Mouse (Mus musculus): ENCODE results near the gene Nck2. TPM values are rescaled to one million over a fixed set of nuclear protein-coding genes. Genes with fewer than 3 reads are reported as not detected.

Gene Nck2
- polyA plus RNA-seq, 1 experiment: 11.2 TPM

DNA sequence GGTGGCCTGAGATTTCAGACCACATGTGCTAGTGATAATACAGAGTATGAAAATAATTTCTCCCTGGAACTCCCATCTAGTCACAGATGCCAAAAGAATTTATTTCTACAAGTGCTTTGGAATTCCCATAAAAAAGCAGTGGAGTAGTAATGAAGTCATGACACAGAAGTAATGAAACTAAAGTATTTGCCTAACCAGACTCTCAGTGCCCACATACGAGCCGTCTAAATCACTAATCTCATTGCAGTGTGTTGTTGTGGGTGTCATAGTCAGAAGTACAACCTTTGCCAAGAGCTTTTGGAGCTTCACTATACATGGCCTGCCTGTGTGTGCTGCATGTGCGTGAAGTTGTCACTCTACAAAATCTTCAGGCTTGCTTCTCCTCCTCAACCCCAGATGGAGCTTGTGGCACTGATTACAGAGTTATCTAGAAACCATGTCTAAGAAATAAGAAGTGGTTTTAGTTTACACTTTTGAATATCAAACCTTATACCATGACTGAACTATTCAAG, 130.5 kb downstream of the Nck2 start:
- no peak overlapping the region for H3K27ac ChIP-seq (ENCODE audit: insufficient read depth, low read depth, low read length)
- TF ChIP-seq CTCF (IDR thresholded peaks at IDR 0.05; ENCODE audit: low read depth, low read length) (no peak), POLR2A (IDR thresholded peaks at IDR 0.05; ENCODE audit: borderline replicate concordance, low read depth, low read length) (no peak)

DNA sequence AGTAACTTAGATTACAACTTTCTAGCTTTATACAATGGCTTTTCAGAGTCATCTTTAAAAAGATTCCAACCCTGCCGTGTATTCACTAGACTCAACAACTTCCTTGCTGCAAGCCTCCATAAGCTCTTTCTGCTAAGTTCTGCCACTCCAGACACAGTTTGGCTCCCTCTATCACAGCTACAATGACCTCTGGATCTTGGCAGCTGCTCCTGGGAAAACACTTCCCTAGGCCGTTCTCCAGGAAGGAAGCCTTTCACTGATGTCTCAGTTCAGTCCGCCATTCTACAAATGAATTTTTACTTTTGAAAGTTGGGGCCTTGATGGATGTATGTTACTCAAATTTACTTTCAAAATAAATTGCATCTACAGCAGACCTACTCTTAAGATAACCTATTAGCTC, 133.0 kb downstream of the Nck2 start:
- no peaks in the 10 kb centered on the region for H3K4me1 ChIP-seq (ENCODE audit: control insufficient read depth, insufficient read depth, low read length)
- no peak overlapping the region for H3K27ac ChIP-seq (ENCODE audit: insufficient read depth, low read depth, low read length)
- H3K4me3 ChIP-seq (ENCODE audit: insufficient read depth, low read length): no peak overlapping the region
- TF ChIP-seq CTCF (IDR thresholded peaks at IDR 0.05; ENCODE audit: low read depth, low read length): no peak
- no peak for TF ChIP-seq POLR2A (IDR thresholded peaks at IDR 0.05; ENCODE audit: borderline replicate concordance, low read depth, low read length)

More for the DNA sequence above, 130.5 kb downstream of the Nck2 start:
- no peak overlapping the region for H3K4me3 ChIP-seq (ENCODE audit: insufficient read depth, low read length)
- no peaks in the 10 kb centered on the region for H3K4me1 ChIP-seq (ENCODE audit: control insufficient read depth, insufficient read depth, low read length)

DNA sequence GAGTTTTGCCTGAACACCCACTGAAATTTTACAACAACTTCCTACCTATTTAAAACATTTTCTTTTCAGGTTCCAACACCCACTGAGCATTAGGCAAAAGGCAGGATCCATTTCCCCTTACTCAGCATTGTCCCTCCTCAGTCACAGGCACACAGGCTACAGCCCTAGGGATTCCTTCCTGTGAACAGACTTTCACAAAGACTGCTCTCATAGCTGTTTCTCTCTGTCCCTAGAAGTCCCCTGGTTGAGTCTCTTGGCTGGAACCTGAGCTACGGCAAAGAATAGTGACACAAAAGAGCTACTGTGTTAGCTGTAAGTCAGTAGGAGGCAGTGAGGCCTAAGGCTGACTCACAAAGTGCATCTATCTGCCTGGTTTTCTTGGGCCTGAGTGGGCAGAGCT, 139.2 kb downstream of the Nck2 start:
- no peak for TF ChIP-seq CTCF (IDR thresholded peaks at IDR 0.05; ENCODE audit: low read depth, low read length)
- TF ChIP-seq POLR2A (IDR thresholded peaks at IDR 0.05; ENCODE audit: borderline replicate concordance, low read depth, low read length): no peak
- Histone ChIP-seq H3K27ac (ENCODE audit: insufficient read depth, low read depth, low read length) (no peak overlapping the region), H3K4me3 (ENCODE audit: insufficient read depth, low read length) (no peak overlapping the region), H3K4me1 (ENCODE audit: control insufficient read depth, insufficient read depth, low read length) (no peaks in the 10 kb centered on the region)

DNA sequence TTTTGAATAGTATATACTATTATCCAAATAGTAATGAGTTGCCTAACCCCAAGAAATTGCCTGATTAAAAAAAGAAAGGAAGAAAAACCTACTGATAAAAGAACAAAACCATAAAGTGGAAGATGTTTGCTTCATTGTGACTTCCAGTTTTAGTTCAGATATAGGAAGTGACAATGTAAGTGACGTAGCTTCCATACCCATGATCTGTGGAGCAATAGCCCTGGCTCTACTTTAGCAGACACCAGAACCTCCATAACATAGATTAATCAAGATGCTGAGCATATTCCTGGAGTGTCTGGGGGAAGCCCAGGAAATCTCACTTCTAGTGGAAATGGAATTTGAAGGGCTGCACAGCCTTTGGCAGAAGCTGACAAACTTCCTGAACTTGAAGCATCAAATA, 144.6 kb downstream of the Nck2 start:
- Histone ChIP-seq H3K4me1 (ENCODE audit: control insufficient read depth, insufficient read depth, low read length) (peaks cover 5% of the 10 kb centered on the region), H3K27ac (ENCODE audit: insufficient read depth, low read depth, low read length) (no peak overlapping the region)
- TF ChIP-seq POLR2A (IDR thresholded peaks at IDR 0.05; ENCODE audit: borderline replicate concordance, low read depth, low read length): no peak
- TF ChIP-seq CTCF (IDR thresholded peaks at IDR 0.05; ENCODE audit: low read depth, low read length): no peak

DNA sequence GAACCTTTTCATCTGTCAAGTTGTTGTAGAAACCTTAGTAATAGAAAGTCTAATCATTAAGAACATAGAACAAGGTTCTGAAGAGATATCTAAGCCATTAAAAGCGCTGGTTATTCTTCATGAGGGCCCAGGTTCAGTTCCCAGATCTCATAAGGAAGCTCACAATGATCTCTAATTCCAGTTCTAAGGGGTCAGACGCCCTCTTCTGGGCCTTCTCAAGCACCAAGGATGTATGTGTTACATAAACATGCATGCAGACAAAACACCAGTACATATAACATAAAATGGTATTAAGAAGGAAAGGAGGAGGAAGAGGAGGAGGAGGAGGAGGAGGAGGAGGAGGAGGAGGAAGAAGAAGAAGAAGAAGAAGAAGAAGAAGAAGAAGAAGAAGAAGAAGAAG, 145.5 kb downstream of the Nck2 start:
- H3K4me3 ChIP-seq (ENCODE audit: insufficient read depth, low read length): no peak overlapping the region
- TF ChIP-seq CTCF (IDR thresholded peaks at IDR 0.05; ENCODE audit: low read depth, low read length): no peak
- no peak for TF ChIP-seq POLR2A (IDR thresholded peaks at IDR 0.05; ENCODE audit: borderline replicate concordance, low read depth, low read length)

More for the DNA sequence above, 144.6 kb downstream of the Nck2 start:
- no peak overlapping the region for H3K4me3 ChIP-seq (ENCODE audit: insufficient read depth, low read length)

DNA sequence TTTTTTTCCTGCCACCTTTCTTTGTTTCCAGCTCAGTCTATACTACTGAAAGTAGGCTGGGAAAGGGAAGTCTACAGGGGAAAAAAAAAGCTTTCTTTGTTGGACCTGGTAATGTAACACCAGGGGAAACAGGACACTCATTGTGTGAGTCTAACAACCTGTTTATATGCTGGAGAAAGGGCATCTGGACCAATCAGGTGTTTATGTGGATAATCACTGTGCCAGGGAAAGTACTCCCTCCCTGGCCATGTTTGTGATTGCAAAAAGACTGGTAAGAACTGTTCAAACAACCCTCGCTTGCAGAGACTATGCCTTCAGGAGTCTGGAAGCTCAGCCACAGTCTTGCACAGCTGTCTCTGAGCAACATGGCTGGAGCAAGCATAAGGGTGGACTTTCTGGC, 146.3 kb downstream of the Nck2 start:
- Histone ChIP-seq H3K4me1 (ENCODE audit: control insufficient read depth, insufficient read depth, low read length) (peaks cover 5% of the 10 kb centered on the region), H3K27ac (ENCODE audit: insufficient read depth, low read depth, low read length) (no peak overlapping the region), H3K4me3 (ENCODE audit: insufficient read depth, low read length) (no peak overlapping the region)
- no peak for TF ChIP-seq CTCF (IDR thresholded peaks at IDR 0.05; ENCODE audit: low read depth, low read length)
- no peak for TF ChIP-seq POLR2A (IDR thresholded peaks at IDR 0.05; ENCODE audit: borderline replicate concordance, low read depth, low read length)

More for the DNA sequence above, 145.5 kb downstream of the Nck2 start:
- Histone ChIP-seq H3K4me1 (ENCODE audit: control insufficient read depth, insufficient read depth, low read length) (peaks cover 5% of the 10 kb centered on the region), H3K27ac (ENCODE audit: insufficient read depth, low read depth, low read length) (no peak overlapping the region)

DNA sequence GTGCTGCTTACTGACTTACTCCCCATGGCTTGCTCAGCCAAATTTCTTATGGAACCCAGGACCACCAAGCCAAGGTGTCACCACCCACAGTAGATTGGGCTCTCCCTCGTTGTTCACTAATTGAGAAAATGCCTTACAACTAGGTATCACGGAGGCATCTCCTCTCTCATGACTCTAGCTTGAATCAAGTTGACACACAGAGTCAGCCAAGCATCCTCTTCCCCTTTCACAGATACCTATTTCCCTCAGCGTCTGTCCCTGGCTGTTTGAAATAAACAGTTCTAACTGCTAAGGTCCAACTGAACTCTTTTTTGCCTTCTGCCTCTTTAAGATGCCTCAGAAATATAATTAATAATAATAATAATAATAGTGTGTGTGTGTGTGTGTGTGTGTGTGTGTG, 148.7 kb downstream of the Nck2 start:
- H3K27ac ChIP-seq (ENCODE audit: insufficient read depth, low read depth, low read length): no peak overlapping the region
- peaks cover 5% of the 10 kb centered on the region for H3K4me1 ChIP-seq (ENCODE audit: control insufficient read depth, insufficient read depth, low read length)
- TF ChIP-seq CTCF (IDR thresholded peaks at IDR 0.05; ENCODE audit: low read depth, low read length): no peak
- no peak for TF ChIP-seq POLR2A (IDR thresholded peaks at IDR 0.05; ENCODE audit: borderline replicate concordance, low read depth, low read length)
- H3K4me3 ChIP-seq (ENCODE audit: insufficient read depth, low read length): no peak overlapping the region

DNA sequence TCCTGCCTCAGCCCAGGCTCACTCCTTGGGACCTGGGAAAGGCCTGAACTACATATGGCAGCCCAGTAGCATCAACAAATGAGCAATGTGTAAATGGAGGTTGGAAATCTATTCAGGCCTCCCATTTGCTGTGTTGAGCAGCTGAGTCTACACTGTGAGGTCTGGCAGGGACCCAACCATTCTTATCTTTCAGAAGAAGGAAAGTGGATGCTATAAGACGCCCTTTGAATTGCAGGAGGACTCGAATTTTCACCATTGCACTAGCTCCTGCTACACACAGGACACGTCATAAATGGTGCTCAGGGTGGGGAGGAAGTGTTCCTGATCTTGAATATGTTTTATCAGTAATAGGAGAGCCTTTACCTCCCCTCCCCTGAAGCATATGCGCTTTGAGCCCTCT, 150.4 kb downstream of the Nck2 start:
- Histone ChIP-seq H3K4me3 (ENCODE audit: insufficient read depth, low read length) (no peak overlapping the region), H3K27ac (ENCODE audit: insufficient read depth, low read depth, low read length) (no peak overlapping the region), H3K4me1 (ENCODE audit: control insufficient read depth, insufficient read depth, low read length) (no peaks in the 10 kb centered on the region)
- no peak for TF ChIP-seq CTCF (IDR thresholded peaks at IDR 0.05; ENCODE audit: low read depth, low read length)
- TF ChIP-seq POLR2A (IDR thresholded peaks at IDR 0.05; ENCODE audit: borderline replicate concordance, low read depth, low read length): no peak

DNA sequence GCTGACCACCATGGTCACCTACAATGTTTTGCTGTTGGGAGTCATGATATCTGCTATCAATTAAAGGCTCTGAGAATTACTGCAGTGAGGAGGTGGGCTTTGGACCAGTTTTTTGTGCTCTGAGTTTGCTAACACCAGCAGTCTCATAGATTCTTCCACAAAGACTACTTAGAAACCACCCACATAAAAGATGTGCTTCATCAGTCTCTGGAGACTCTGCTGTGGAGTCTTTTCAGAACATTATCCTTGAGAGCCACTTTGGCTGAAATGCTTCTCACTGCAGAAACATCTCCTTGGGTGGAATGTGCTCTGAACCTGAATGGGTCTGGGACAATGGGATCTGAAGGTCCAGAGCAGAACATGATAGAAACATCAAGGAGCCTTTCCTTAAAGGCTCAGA, 153.4 kb downstream of the Nck2 start:
- Histone ChIP-seq H3K4me1 (ENCODE audit: control insufficient read depth, insufficient read depth, low read length) (no peaks in the 10 kb centered on the region), H3K4me3 (ENCODE audit: insufficient read depth, low read length) (no peak overlapping the region), H3K27ac (ENCODE audit: insufficient read depth, low read depth, low read length) (no peak overlapping the region)
- TF ChIP-seq POLR2A (IDR thresholded peaks at IDR 0.05; ENCODE audit: borderline replicate concordance, low read depth, low read length) (no peak), CTCF (IDR thresholded peaks at IDR 0.05; ENCODE audit: low read depth, low read length) (no peak)

DNA sequence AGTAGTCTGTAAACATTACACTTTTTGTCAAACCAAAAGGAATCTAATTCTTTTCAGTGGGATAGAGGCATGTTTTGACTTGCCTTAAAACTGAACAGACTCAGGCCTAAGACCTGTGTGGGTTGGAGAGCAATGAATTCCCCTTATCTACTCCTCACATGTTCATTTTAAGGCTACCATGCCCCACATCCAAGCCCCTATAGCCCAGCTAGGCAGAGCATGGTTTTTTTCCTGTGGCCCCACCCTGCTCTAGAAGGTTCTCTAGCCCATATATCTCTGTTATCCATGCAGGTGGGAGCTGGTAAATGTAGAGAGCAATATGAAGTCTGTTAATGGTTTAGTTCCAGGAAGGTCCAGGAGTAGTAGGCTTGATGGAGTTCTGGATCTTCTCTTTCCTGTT, 155.1 kb downstream of the Nck2 start:
- Histone ChIP-seq H3K4me1 (ENCODE audit: control insufficient read depth, insufficient read depth, low read length) (no peaks in the 10 kb centered on the region), H3K4me3 (ENCODE audit: insufficient read depth, low read length) (no peak overlapping the region), H3K27ac (ENCODE audit: insufficient read depth, low read depth, low read length) (no peak overlapping the region)
- TF ChIP-seq POLR2A (IDR thresholded peaks at IDR 0.05; ENCODE audit: borderline replicate concordance, low read depth, low read length): no peak
- TF ChIP-seq CTCF (IDR thresholded peaks at IDR 0.05; ENCODE audit: low read depth, low read length): no peak

DNA sequence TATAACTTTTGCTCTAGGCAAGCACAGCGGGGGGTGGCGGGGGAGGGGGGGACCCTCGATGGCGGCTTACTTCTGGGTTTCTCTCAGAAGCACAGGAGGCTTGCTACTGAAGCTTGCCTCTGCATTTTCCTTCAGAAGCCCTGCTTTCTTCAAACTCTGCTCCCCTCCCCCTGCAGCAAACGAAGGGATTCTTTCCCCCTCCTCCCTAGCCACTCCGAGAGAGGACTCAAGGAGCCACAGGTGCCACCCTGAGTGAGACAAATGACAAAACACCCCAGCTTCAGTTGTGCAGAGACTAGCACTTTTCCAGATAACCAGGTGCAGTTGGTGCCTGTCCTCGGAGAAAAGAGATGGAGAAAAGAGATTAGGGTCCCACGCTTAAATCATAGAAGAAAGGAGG, 156.7 kb downstream of the Nck2 start:
- TF ChIP-seq CTCF (IDR thresholded peaks at IDR 0.05; ENCODE audit: low read depth, low read length) (no peak), POLR2A (IDR thresholded peaks at IDR 0.05; ENCODE audit: borderline replicate concordance, low read depth, low read length) (no peak)
- Histone ChIP-seq H3K4me1 (ENCODE audit: control insufficient read depth, insufficient read depth, low read length) (no peaks in the 10 kb centered on the region), H3K4me3 (ENCODE audit: insufficient read depth, low read length) (no peak overlapping the region), H3K27ac (ENCODE audit: insufficient read depth, low read depth, low read length) (no peak overlapping the region)
